Mouse (Mus musculus) megakaryocyte-erythroid progenitor cell, adult 5 weeks (primary cell): ENCODE measurements around the gene Ccl5. TPM values are rescaled to one million over a fixed set of nuclear protein-coding genes. Genes with fewer than 3 reads are reported as not detected.

Experiments used
- polyA plus RNA-seq: library from polyadenylated mRNA; stranded (reverse); fragments of >175 nt; gene quantifications from 2 replicates; pipeline ENCODE4 v1.2.3, GENCODE M21; 2012

Ccl5 gene
- 15.6 and 16.3 TPM in 2 replicates for polyA plus RNA-seq

DNA sequence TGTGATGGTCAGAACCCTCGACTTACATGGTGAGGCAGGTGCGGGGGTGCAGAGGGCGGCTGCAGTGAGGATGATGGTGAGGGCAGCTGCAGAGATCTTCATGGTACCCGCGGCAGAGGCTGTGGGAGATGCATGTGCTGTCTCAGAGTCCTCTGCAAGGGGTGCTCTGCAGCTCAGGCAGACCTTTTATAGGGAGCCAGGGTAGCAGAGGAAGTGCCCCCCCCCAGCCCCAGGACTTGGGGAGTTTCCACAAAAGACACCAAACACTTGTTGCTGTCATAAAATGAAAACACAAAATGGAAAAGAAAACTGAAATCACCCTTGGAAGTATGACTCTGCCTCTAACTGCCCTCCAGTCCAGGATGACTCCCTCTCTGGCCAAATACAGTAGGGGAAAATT is at the start of gene Ccl5:
TSS of gene Ccl5 (minus strand) at position 159 of the 400 bp plus-strand sequence.

GRCm38 (mm10) chr11:83578186-83578760 is 48.0 kb upstream of the Ccl5 start, which contains the start of gene Ccl9:
Gene Ccl9 (minus strand): TSS chr11:83578636.

GRCm38 (mm10) chr11:83522075-83522474 is 8.2 kb downstream of the Ccl5 start, which contains the start of gene Heatr9:
Gene Heatr9 (minus strand): TSS chr11:83522175.

Other genes with a start within 250 kb of the Ccl5 start
- gene Slfn14, start 243.8 kb downstream of the Ccl5 start, polyA plus RNA-seq: 0.04 TPM in 1 of 2 replicates, not detected in the other
- gene Ap2b1, start 231.5 kb downstream of the Ccl5 start, polyA plus RNA-seq: 18.7 and 20.2 TPM in 2 replicates
- 3.7 TPM in 2 replicates for gene Pex12, start 227.9 kb downstream of the Ccl5 start, polyA plus RNA-seq
- 0.09 TPM in 1 of 2 replicates, not detected in the other for gene Rasl10b, start 121.4 kb downstream of the Ccl5 start, polyA plus RNA-seq
- 0.14 and 0.16 TPM in 2 replicates for gene Gas2l2, start 101.1 kb downstream of the Ccl5 start, polyA plus RNA-seq
- gene 1700020L24Rik, start 92.8 kb downstream of the Ccl5 start, polyA plus RNA-seq: 42.9 and 59.0 TPM in 2 replicates
- 6.5 and 12.1 TPM in 2 replicates for gene Mmp28, start 67.4 kb downstream of the Ccl5 start, polyA plus RNA-seq
- gene Taf15, start 57.4 kb downstream of the Ccl5 start, polyA plus RNA-seq: 184 and 301 TPM in 2 replicates
- gene Heatr9, start 8.3 kb downstream of the Ccl5 start, polyA plus RNA-seq: 0.02 TPM in 1 of 2 replicates, not detected in the other
- 4.0 and 6.2 TPM in 2 replicates for gene Ccl9, start 48.1 kb upstream of the Ccl5 start, polyA plus RNA-seq
- 5.9 and 13.8 TPM in 2 replicates for gene Ccl6, start 62.6 kb upstream of the Ccl5 start, polyA plus RNA-seq
- not detected in 2 replicates for gene Rpl9-ps1, start 115.1 kb upstream of the Ccl5 start, polyA plus RNA-seq
- gene Ccl3, start 118.8 kb upstream of the Ccl5 start, polyA plus RNA-seq: 59.9 and 76.6 TPM in 2 replicates
- 13.6 and 17.5 TPM in 2 replicates for gene Ccl4, start 132.1 kb upstream of the Ccl5 start, polyA plus RNA-seq
- 0.30 and 0.68 TPM in 2 replicates for gene Wfdc17, start 173.5 kb upstream of the Ccl5 start, polyA plus RNA-seq
- gene Wfdc18, start 178.5 kb upstream of the Ccl5 start, polyA plus RNA-seq: not detected in 2 replicates
- gene Wfdc21, start 216.4 kb upstream of the Ccl5 start, polyA plus RNA-seq: 3.1 and 7.6 TPM in 2 replicates
- 6.7 and 7.6 TPM in 2 replicates for gene Heatr6, start 223.2 kb upstream of the Ccl5 start, polyA plus RNA-seq